Mouse (Mus musculus) forebrain, embryonic 16.5 days (tissue): ENCODE measurements around the gene Ercc6. TPM values are rescaled to one million over a fixed set of nuclear protein-coding genes. Genes with fewer than 3 reads are reported as not detected.
A peak's percentile ranks its signal among the peaks of the same experiment; 100 is the strongest.

Experiments used
- ATAC-seq: fragments of 200-750 bp; cut with Nextera tagmentation; 2 replicates; pipeline ENCODE4 v1.8.0; 2017; ENCODE audit warnings: mild to moderate bottlenecking, moderate library complexity
- H3K27ac ChIP-seq: fragments of 300-500 bp; sonication (generic); 2 replicates; pipeline ENCODE4 v1.5.1; 2014; ENCODE audit warnings: low read length, control low read depth
- H3K27me3 ChIP-seq: fragments of 300-500 bp; sonication (generic); replicated peaks from 2 replicates; pipeline ENCODE4 v1.6.1; 2014; ENCODE audit warnings: low read length; ENCODE audit not compliant: control insufficient read depth, insufficient read depth
- H3K36me3 ChIP-seq: fragments of 300-500 bp; sonication (generic); 2 replicates; pipeline ENCODE4 v1.6.1; 2014; ENCODE audit not compliant: control insufficient read depth, insufficient read depth
- H3K4me1 ChIP-seq: fragments of 300-500 bp; sonication (generic); replicated peaks from 2 replicates; pipeline ENCODE4 v1.6.1; 2014; ENCODE audit warnings: low read length; ENCODE audit not compliant: control insufficient read depth, insufficient read depth
- H3K4me2 ChIP-seq: fragments of 300-500 bp; sonication (generic); 2 replicates; pipeline ENCODE4 v1.6.1; 2014; ENCODE audit warnings: mild to moderate bottlenecking, low read length, control low read depth
- H3K4me3 ChIP-seq: fragments of 300-500 bp; sonication (generic); replicated peaks from 2 replicates; pipeline ENCODE4 v1.5.1; 2014; ENCODE audit warnings: mild to moderate bottlenecking, low read length, control low read depth
- H3K9ac ChIP-seq: fragments of 300-500 bp; sonication (generic); replicated peaks from 2 replicates; pipeline ENCODE4 v1.6.1; 2014; ENCODE audit warnings: low read depth, low read length, control low read depth
- H3K9me3 ChIP-seq: fragments of 300-500 bp; sonication (generic); 2 replicates; pipeline ENCODE4 v1.6.1; 2016; ENCODE audit warnings: low read length; ENCODE audit not compliant: control insufficient read depth
- WGBS: fragments of 180-500 bp; shearing (Covaris S2); extraction: QIAGEN DNeasy Blood & Tissue Kit; methylation state at CpG from one replicate; pipeline ENCODE4 v1.1.7; 2014; 5-methylcytosine and 5-hydroxymethylcytosine counted together
- polyA plus RNA-seq: library from polyadenylated mRNA; unstranded; fragments of >200 nt; fragmentation: Nextera tagmentation; extraction: Ambion mirVana; gene quantifications from 2 replicates; pipeline ENCODE4 v1.2.1, GENCODE M21; 2015

Ercc6 gene
- 31.8 and 36.9 TPM in 2 replicates for polyA plus RNA-seq

GRCm38 (mm10) chr14:32513336-32514032 lies at the start of gene Ercc6:
Gene Ercc6, plus strand, starts transcription at chr14:32513521.
- Histone ChIP-seq H3K9me3 (no peaks in the 10 kb centered on the region), H3K4me1 (peaks cover 18% of the 10 kb centered on the region), H3K36me3 (peaks cover 14% of the 10 kb centered on the region; the same call in 1 of the 2 replicates), H3K27me3 (no peaks in the 10 kb centered on the region), H3K4me2 (peak within 1 kb of the TSS; percentile 84), H3K4me3 (peak within 1 kb of the TSS; percentile 93), H3K9ac (peak within 1 kb of the TSS; percentile 91), H3K27ac (peak within 1 kb of the TSS; percentile 88)
- ATAC-seq: peak; percentile 97
- WGBS: 0% methylated on average over 62 of the region's 62 CpGs

- WGBS: under 1% methylated on average over 66 of the region's 70 CpGs
- Histone ChIP-seq H3K4me3 (peak within 1 kb of the TSS; percentile 45), H3K9me3 (no peaks in the 10 kb centered on the region), H3K27ac (no peak within 1 kb of the TSS), H3K9ac (peak within 1 kb of the TSS; percentile 44), H3K27me3 (peaks cover 69% of the 10 kb centered on the region), H3K4me1 (peaks cover 16% of the 10 kb centered on the region), H3K4me2 (peak within 1 kb of the TSS; percentile 65), H3K36me3 (no peaks in the 10 kb centered on the region)
- peak; percentile 21; the same call in 1 of the 2 replicates for ATAC-seq
Measured at GRCm38 (mm10) chr14:32464601-32465505, 48.5 kb upstream of the Ercc6 start, which contains the start of gene Slc18a3. Gene Slc18a3, minus strand, starts transcription at chr14:32464850.

- Histone ChIP-seq H3K9me3 (no peaks in the 10 kb centered on the region), H3K27ac (no peak overlapping the region), H3K27me3 (peaks cover 65% of the 10 kb centered on the region), H3K4me1 (peaks cover 16% of the 10 kb centered on the region), H3K4me2 (peak overlapping the region; percentile 65), H3K36me3 (no peaks in the 10 kb centered on the region), H3K9ac (no peak overlapping the region; the same call in 1 of the 2 replicates), H3K4me3 (peak overlapping the region; percentile 45)
- ATAC-seq: no peak
- WGBS: 1% methylated on average over 10 of the region's 11 CpGs
Measured at GRCm38 (mm10) chr14:32465506-32465870, 47.8 kb upstream of the Ercc6 start.

GRCm38 (mm10) chr14:32465889-32466288 lies 47.4 kb upstream of the Ercc6 start, which contains the start of gene Chat:
Gene Chat, minus strand, starts transcription at chr14:32465989.
- Histone ChIP-seq H3K9ac (peak within 1 kb of the TSS; percentile 44), H3K4me2 (peak within 1 kb of the TSS; percentile 65), H3K9me3 (no peaks in the 10 kb centered on the region), H3K27me3 (peaks cover 64% of the 10 kb centered on the region), H3K4me1 (peaks cover 16% of the 10 kb centered on the region), H3K4me3 (peak within 1 kb of the TSS; percentile 45), H3K36me3 (no peaks in the 10 kb centered on the region), H3K27ac (no peak within 1 kb of the TSS)
- WGBS: 14% methylated on average over 13 of the region's 13 CpGs
- ATAC-seq: no peak

DNA sequence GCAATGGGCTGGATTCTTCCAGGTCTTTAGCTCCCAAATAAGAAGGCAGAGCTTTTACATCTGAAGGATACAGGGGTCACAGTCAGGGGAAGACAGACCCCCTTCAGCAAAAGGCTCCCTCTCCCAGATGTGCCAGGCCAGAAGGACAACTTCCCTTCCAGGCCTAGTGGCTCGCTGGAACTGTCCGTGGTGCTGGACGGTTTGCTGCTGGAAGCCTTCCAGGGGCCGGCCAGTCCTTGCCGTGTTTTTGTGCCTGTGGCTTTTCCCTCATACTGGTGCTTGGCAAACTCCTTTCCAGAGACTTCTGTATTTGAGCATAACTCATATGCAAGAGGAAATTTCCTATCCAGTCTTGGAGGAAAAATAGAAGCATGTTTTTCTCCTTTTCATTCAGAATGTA lies 45.7 kb upstream of the Ercc6 start:
- 6% methylated on average over 5 of the region's 5 CpGs for WGBS
- peaks cover 16% of the 10 kb centered on the region for H3K4me1 ChIP-seq
- H3K9me3 ChIP-seq: no peaks in the 10 kb centered on the region
- no peaks in the 10 kb centered on the region for H3K36me3 ChIP-seq
- peaks cover 47% of the 10 kb centered on the region for H3K27me3 ChIP-seq
- no peak overlapping the region for H3K27ac ChIP-seq
- H3K9ac ChIP-seq: no peak overlapping the region
- no peak overlapping the region for H3K4me2 ChIP-seq
- H3K4me3 ChIP-seq: no peak overlapping the region
- ATAC-seq: no peak

DNA sequence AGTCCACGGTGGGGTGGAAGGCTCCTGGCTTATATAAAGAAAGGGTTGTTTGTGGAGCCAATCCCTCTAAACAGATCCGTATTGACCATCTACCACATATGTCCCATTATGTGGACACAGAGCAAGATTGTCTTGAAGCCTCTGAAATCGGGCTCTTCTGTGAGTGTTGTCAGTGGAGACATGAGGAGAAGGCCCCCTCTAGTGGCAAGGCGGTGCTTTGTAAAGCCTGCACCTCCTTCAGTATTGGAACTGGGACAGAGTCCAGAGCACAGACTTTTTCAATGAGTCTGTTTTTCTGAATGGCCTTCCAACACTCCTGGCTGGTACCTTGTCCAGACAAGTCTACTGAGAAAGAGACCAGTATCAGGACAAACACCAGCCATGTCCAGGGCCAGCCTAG lies 40.3 kb upstream of the Ercc6 start:
- Histone ChIP-seq H3K4me2 (no peak overlapping the region), H3K27ac (no peak overlapping the region), H3K27me3 (0 out of 2 replicates have a peak, but pooled peaks cover 5% of the 10 kb centered on the region), H3K9ac (no peak overlapping the region), H3K4me1 (no peaks in the 10 kb centered on the region), H3K4me3 (no peak overlapping the region), H3K36me3 (no peaks in the 10 kb centered on the region), H3K9me3 (no peaks in the 10 kb centered on the region)
- 14% methylated on average over 4 of the region's 4 CpGs for WGBS
- peak; percentile 79 for ATAC-seq

GRCm38 (mm10) chr14:32476559-32476958 lies 36.8 kb upstream of the Ercc6 start:
- no peak overlapping the region for H3K27ac ChIP-seq
- 85% methylated on average over 6 of the region's 6 CpGs for WGBS
- no peak overlapping the region for H3K4me3 ChIP-seq
- H3K4me1 ChIP-seq: no peaks in the 10 kb centered on the region
- H3K36me3 ChIP-seq: no peaks in the 10 kb centered on the region
- H3K27me3 ChIP-seq: 0 out of 2 replicates have a peak, but pooled peaks cover 2% of the 10 kb centered on the region
- H3K4me2 ChIP-seq: no peak overlapping the region
- no peak for ATAC-seq
- no peaks in the 10 kb centered on the region for H3K9me3 ChIP-seq
- H3K9ac ChIP-seq: no peak overlapping the region

DNA sequence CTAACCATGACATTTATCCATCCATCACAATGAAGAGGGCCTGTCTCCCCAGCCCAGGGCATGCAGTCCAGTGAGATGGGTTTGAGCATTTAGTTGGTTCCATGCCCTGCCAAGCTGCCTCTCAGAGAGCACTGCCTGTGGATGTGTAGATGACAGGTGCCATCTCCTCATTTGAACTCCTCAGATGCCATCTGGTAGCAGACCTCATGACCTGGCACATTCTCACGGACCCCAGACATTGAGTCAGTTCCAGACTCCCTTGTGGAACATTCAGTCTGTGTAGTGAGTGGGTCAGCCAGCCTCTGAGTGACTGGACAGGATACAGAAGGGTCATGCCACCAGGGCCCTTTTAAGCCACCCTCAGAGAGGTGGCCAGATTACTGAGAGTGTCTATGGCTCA lies 35.7 kb upstream of the Ercc6 start:
- no peak overlapping the region for H3K4me3 ChIP-seq
- no peak for ATAC-seq
- no peak overlapping the region for H3K4me2 ChIP-seq
- no peak overlapping the region for H3K27ac ChIP-seq
- H3K9ac ChIP-seq: no peak overlapping the region
- WGBS: 68% methylated on average over 1 of the region's 1 CpGs
- H3K9me3 ChIP-seq: no peaks in the 10 kb centered on the region
- no peaks in the 10 kb centered on the region for H3K4me1 ChIP-seq
- H3K36me3 ChIP-seq: no peaks in the 10 kb centered on the region
- 0 out of 2 replicates have a peak, but pooled peaks cover 2% of the 10 kb centered on the region for H3K27me3 ChIP-seq

DNA sequence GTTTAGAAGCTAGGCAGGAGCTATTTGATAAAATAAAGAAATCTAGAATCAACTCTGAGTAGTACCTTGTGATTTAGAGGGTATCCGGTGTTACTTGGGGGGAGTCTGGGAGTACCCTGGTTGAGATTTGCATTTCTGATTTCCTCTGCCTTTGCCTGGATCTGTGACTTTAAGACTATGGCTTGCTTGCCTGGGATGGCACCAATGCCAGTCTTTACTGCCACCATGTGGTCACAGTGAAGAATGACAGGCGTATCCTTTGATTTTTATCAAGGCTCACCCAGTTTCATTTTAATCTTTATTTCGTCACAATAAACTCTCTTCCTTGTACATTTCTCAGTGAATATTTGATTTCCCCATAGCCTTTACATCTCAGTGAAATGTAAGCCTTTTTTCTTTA lies 31.3 kb upstream of the Ercc6 start:
- Histone ChIP-seq H3K27me3 (no peaks in the 10 kb centered on the region), H3K4me1 (no peaks in the 10 kb centered on the region), H3K27ac (no peak overlapping the region), H3K4me2 (no peak overlapping the region), H3K9ac (no peak overlapping the region), H3K4me3 (no peak overlapping the region), H3K36me3 (no peaks in the 10 kb centered on the region), H3K9me3 (no peaks in the 10 kb centered on the region)
- WGBS: 11% methylated on average over 3 of the region's 3 CpGs
- ATAC-seq: peak; percentile 59; the same call in 1 of the 2 replicates
